Mouse (Mus musculus): ENCODE data around the gene Prlhr.

The Prlhr gene

GRCm38 (mm10) chr19:60468254-60468762 lies at the start of gene Prlhr:
Gene Prlhr (minus strand): TSS chr19:60468304.
- no peak for DNase-seq (ENCODE audit: low read depth, low spot score)

GRCm38 (mm10) chr19:60515064-60515463 lies 47.0 kb upstream of the Prlhr start:
- no peak for DNase-seq (ENCODE audit: low read depth, low spot score)

GRCm38 (mm10) chr19:60513431-60513830 lies 45.3 kb upstream of the Prlhr start:
- DNase-seq (ENCODE audit: low read depth, low spot score), result peak; percentile 33

GRCm38 (mm10) chr19:60500209-60500608 lies 32.1 kb upstream of the Prlhr start:
- no peak for DNase-seq (ENCODE audit: low read depth, low spot score)

- no peak for DNase-seq (ENCODE audit: low read depth, low spot score)
Measured at GRCm38 (mm10) chr19:60497171-60497570, 29.1 kb upstream of the Prlhr start.

- no peak for DNase-seq (ENCODE audit: low read depth, low spot score)
Measured at GRCm38 (mm10) chr19:60495772-60496171, 27.7 kb upstream of the Prlhr start.

- peak; percentile 33 for DNase-seq (ENCODE audit: low read depth, low spot score)
Measured at GRCm38 (mm10) chr19:60489566-60489965, 21.5 kb upstream of the Prlhr start.

GRCm38 (mm10) chr19:60485261-60485660 lies 17.2 kb upstream of the Prlhr start:
- DNase-seq (ENCODE audit: low read depth, low spot score), result no peak

- DNase-seq (ENCODE audit: low read depth, low spot score), result no peak
Measured at GRCm38 (mm10) chr19:60478859-60479258, 10.8 kb upstream of the Prlhr start.

GRCm38 (mm10) chr19:60477788-60478187 lies 9.7 kb upstream of the Prlhr start:
- DNase-seq (ENCODE audit: low read depth, low spot score), result no peak

GRCm38 (mm10) chr19:60468846-60469245 lies 742 bp upstream of the Prlhr start:
- no peak for DNase-seq (ENCODE audit: low read depth, low spot score)

- no peak for DNase-seq (ENCODE audit: low read depth, low spot score)
Measured at GRCm38 (mm10) chr19:60467588-60468007, 506 bp downstream of the Prlhr start.

- DNase-seq (ENCODE audit: low read depth, low spot score), result peak; percentile 87
Measured at GRCm38 (mm10) chr19:60466953-60467570, 1.0 kb downstream of the Prlhr start.

GRCm38 (mm10) chr19:60465726-60466125 lies 2.4 kb downstream of the Prlhr start:
- no peak for DNase-seq (ENCODE audit: low read depth, low spot score)

GRCm38 (mm10) chr19:60463896-60464295 lies 4.2 kb downstream of the Prlhr start:
- DNase-seq (ENCODE audit: low read depth, low spot score), result peak; percentile 96

- DNase-seq (ENCODE audit: low read depth, low spot score), result no peak
Measured at GRCm38 (mm10) chr19:60463440-60463839, 4.7 kb downstream of the Prlhr start.

- no peak for DNase-seq (ENCODE audit: low read depth, low spot score)
Measured at GRCm38 (mm10) chr19:60461476-60461875, 6.6 kb downstream of the Prlhr start.

- no peak for DNase-seq (ENCODE audit: low read depth, low spot score)
Measured at GRCm38 (mm10) chr19:60459680-60460079, 8.4 kb downstream of the Prlhr start.

- peak; percentile 52 for DNase-seq (ENCODE audit: low read depth, low spot score)
Measured at GRCm38 (mm10) chr19:60459071-60459470, 9.0 kb downstream of the Prlhr start.

GRCm38 (mm10) chr19:60455791-60456190 lies 12.3 kb downstream of the Prlhr start:
- no peak for DNase-seq (ENCODE audit: low read depth, low spot score)

GRCm38 (mm10) chr19:60440531-60440930 lies 27.6 kb downstream of the Prlhr start:
- DNase-seq (ENCODE audit: low read depth, low spot score), result no peak

GRCm38 (mm10) chr19:60440083-60440482 lies 28.0 kb downstream of the Prlhr start:
- no peak for DNase-seq (ENCODE audit: low read depth, low spot score)

GRCm38 (mm10) chr19:60437566-60438241 lies 30.4 kb downstream of the Prlhr start:
- DNase-seq (ENCODE audit: low read depth, low spot score), result peak; percentile 58
